Mouse (Mus musculus) heart, adult 2 months (tissue): ENCODE measurements at regions not wholly inside any gene's neighbourhood (a gene's known extent, or its start where the extent isn't known, plus 50 kb on each side); places are given as distances from the start of the nearest gene placed in this dataset.

Experiments used
- CTCF ChIP-seq: fragments of 200-600 bp; IDR thresholded peaks from 2 replicates; pipeline ENCODE4 v1.8.1; 2022; ENCODE audit warnings: antibody characterized with exemption, mild to moderate bottlenecking, moderate library complexity
- EP300 ChIP-seq: fragments of 200-500 bp; IDR thresholded peaks from 2 replicates; pipeline ENCODE4 v1.6.1; 2011; ENCODE audit warnings: low read depth, low read length, control low read depth; ENCODE audit not compliant: insufficient read depth
- POLR2A ChIP-seq: fragments of 200-500 bp; IDR thresholded peaks from 2 replicates; pipeline ENCODE4 v1.6.1; 2011; ENCODE audit warnings: mild to moderate bottlenecking, low read depth, low read length, control low read depth; ENCODE audit not compliant: insufficient read depth

GRCm38 (mm10) chr8:11116534-11116933, 108.3 kb upstream of the Irs2 start:
- TF ChIP-seq CTCF (no peak), POLR2A (no peak), EP300 (no peak)
